Mouse (Mus musculus): ENCODE results near the gene 9130230L23Rik.
"Not testable (repeated sequence)": the region's sequence is repeated elsewhere in the genome, so short reads cannot be mapped to it uniquely, and the experiment has no call there.

9130230L23Rik gene

DNA sequence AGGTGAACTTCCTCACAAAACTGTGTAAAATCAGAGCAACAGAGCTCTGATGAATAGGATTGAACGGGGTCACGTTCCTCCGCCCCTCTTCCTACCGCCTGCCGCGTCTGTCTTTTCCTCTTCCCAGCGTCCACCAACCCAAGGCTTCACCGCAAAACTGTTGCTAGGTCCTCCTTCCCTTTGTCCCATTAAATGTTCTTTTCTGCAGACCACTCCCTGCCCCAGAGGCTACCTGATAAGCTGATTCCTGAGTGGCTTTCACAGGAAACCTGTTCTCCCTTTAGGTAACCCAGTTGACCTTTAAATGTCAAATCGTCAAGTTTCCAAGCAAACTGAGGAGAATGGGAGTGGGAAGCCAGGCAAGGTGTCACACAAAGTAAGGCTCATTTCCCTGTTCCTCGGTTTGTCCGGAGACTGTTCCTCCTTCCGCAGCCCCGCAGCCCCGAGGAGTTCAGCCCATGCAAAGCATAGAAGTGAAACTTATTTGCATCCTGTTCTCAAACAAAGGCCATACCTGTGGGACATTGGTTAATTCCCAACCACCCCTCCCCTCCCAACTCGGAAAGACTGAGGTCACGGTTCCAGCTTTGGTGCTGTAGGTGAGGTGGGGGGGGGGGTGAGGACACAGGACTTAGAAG, 1.1 kb upstream of the 9130230L23Rik start:
- DNase-seq (ENCODE audit: low spot score in 2 of 2) = no peak

DNA sequence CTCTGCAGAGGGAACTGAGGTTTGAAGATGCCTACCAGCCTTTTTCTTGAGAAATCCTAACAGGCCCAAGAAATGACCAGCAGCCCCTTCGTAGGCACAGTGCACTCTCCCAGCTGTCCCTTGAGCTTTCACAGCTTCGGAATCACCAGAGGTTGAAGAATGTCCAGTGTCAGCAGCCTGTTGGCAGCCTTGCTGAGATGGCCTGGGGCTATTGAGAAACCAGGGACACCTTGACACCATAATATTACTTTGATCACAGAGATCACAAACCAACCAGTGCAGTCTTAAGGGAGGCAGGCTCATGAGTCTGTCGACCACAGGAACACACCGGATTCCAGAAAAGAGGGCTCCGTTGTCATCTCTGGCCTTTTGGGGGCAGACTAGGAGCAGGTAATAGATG, 2.9 kb downstream of the 9130230L23Rik start:
- no peak for DNase-seq (ENCODE audit: low spot score in 2 of 2)

DNA sequence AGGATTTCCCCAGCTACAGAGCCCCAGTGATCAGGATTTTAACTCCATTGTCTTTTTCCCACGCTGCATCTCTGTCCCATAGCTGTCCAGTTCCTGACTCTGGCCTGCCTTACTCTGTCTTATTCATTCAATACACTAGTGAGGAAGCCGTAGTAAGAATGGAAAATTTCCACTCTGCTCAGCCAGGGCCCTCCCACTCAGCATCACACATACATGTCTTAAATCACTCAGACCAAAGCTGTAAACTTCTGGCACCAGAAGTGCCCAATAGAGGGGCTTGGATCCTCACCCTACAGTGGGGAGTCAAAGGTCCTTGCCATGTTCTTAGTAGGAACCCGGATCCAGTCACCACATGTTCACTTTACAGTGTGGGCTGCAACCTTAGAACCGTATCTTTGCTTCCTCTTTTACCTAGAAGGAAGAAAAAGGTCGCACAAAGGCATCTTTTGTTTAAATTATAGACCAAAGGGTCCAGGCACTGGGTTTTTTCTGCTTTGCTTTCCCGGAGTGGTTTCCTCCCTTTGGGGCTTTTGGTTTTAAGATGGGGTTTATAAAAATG, 3.4 kb downstream of the 9130230L23Rik start:
- DNase-seq (ENCODE audit: low spot score in 2 of 2) = no peak

DNA sequence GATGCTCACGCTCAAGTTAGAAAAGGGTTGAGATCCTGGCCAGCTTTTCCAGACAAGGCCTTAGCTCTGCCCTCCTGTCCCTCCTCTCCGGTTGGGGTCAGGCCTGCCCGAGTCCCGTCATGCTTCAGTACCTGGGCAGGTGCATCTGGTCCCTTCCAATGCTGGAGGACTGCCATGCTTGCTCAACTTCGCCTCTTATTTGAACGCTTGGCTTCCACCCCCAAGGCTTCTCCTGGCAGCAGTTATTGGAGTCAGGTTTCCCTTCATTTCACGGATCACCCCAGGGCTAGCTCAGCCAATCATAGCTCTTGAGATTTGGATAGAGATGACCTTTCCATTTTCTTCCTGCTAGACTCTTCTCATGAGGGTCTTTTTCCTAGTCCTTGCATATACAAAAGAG, 4.0 kb downstream of the 9130230L23Rik start:
- no peak for DNase-seq (ENCODE audit: low spot score in 2 of 2)

DNA sequence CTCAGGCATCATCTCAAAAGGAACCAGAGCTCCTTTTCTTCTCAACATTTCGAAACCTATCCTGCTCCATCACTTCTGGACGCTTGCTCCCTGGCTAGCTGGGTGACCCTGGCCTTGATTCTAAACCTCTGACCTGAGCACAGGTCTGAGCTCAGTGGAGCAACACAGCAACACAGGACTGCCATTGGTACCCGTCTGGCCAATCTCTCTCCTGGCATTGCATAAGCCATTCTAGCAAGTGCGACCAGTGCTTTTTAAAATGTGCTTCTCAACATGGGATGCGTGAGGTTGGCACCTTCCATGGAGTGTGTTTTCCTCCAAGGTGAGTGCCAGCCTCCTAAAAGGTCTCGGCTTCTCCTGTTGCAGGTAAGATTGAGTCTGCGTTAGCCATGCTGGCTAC, 5.0 kb downstream of the 9130230L23Rik start:
- DNase-seq (ENCODE audit: low spot score in 2 of 2) = no peak

DNA sequence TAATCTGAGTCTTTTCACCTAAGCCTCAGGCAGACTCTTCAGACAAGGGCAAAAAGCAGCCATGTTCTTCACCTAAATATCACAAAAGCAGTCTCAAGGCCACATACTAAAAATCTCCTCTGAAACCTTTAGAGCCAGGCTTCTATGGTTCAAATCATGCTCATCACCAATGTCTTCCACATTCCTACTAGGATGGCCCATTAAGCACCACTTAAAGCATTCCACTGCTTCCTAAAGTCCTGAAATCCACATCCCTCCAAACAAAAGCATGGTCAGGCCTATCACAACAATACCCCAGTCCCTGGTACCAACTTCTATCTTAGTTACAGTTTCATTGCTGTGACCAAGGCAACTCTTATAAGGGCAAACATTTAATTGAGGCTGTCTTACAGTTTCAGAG, 6.3 kb downstream of the 9130230L23Rik start:
- DNase-seq (ENCODE audit: low spot score in 2 of 2) = no peak

DNA sequence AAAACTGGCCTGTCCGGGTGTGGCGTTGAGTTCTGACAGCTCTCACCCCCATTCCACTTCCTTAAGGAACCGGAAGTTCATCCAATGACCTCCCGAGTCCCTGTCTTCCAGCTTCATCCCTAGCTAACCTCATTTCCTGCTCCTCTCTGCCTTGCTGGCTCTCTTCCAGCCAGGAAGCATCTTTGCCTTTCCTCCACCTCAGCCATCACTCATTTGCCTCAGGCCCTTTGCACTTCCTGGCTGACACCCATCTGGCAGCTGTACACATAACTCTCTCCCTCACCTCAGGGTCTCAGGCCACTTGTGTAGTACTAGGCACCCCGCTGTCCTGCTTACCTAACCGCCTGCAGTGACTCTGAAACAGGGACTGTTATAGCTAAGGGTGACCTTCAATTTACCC, 9.4 kb downstream of the 9130230L23Rik start:
- DNase-seq (ENCODE audit: low spot score in 2 of 2) = no peak

DNA sequence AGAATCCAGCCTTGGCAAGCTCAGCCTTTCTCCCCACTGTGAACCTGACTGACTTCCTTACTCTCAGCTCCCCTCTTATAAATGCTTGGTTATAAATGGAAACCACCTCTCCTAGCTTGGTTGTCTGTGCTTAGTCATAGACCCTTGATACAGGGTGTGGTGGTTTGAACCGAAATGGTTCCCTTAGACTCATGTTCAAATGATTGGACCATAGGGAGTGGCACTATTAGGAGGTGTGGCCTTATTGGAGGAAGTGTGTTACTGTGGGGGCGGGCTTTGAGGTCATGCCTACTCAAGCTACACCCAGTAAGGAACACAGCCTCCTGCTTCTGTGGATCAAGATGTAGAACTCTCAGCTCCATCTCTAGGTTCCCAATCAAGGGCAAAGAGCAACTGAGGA, 12.9 kb downstream of the 9130230L23Rik start:
- no peak for DNase-seq (ENCODE audit: low spot score in 2 of 2)

DNA sequence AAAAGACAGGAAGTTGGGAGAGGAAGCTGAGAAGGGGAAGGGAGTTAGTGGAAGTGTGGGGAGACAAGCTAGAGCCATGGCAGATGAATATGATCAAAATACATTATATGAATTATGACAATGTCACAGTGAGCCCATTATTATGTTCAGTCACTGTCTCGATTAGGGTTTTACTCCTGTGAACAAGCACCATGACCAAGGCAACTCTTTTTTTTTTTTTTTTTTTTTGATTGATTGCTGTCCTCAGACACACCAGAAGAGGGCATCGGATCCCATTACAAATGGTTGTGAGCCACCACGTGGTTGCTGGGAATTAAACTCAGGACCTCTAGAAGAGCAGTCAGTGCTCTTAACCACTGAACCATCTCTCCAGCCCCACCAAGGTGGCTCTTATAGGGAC, 17.1 kb downstream of the 9130230L23Rik start:
- DNase-seq (ENCODE audit: low spot score in 2 of 2) = not testable (repeated sequence)

DNA sequence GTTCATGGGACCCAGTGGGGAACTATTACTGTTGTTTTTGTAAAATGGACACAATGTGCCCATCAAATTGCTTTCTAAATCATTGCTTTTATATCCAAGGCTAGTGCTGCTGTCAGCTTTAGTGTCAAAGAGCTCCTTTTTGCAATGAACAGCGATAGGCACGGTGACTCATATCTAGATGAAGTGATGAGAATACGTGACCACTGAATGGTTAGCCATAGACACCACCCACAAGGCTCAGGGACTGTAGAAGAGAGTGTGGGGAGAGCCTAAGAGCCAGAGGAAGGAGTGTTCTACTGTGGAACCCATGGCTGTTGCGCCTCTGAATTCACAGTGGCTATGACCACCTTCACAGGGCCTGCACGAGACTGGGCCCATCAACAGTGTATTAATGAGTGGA, 17.7 kb downstream of the 9130230L23Rik start:
- DNase-seq (ENCODE audit: low spot score in 2 of 2) = no peak

DNA sequence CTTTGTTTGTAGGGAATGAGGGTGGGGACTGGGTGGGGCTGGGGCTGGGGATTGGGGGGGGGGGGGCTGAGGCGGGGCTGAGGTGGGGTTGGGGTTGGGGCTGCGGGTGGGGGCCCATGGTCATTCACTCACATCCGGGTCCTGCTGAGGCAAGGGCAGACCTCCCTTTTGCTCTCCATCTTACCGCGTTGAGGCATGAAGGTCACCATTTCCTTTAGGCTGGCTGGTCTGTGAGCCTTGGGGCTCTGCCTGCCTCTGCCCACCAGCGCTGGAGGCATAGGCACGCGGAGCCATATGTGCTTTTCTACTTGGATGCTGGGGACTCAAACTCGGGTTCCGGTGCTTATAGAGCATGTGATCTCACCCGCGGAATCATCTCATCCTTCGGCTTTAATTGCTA, 28.4 kb downstream of the 9130230L23Rik start:
- no peak for DNase-seq (ENCODE audit: low spot score in 2 of 2)

DNA sequence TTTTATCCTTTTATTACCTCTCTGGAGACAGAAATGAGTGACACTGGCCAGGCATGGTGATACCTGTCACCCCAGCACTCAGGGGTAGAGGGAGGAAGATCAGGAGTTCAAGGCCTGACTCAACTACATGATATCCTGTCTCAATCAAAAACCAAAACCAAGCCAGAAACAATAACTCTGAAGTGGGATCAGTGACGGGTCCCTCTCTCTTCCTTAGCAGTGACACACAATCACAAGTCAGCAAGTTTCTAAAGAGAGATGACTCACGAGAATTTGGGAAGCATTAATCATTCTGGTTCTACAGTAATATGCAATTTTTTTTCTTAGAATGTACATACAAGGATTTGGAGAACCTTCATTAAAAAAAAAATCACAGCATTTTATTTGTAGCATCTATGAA, 30.9 kb downstream of the 9130230L23Rik start:
- DNase-seq (ENCODE audit: low spot score in 2 of 2) = no peak

DNA sequence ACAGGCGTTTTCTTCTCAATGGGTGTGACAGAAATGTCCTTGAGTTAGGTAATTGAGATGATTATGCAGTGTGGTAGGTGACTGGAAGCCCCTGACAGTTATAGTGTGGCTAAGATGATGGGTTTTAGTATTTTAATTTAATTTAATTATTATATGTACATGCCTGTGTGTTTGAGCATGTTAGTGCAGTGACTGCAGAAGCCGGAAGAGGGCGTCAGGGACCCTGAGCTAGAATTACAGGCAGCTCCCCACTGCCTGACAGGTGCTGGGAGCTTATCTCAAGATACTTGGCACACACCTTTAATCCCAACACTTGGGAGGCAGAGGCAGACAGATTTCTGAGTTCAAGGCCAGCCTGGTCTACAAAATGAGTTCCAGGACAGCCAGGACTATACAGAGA, 36.1 kb downstream of the 9130230L23Rik start:
- no peak for DNase-seq (ENCODE audit: low spot score in 2 of 2)

DNA sequence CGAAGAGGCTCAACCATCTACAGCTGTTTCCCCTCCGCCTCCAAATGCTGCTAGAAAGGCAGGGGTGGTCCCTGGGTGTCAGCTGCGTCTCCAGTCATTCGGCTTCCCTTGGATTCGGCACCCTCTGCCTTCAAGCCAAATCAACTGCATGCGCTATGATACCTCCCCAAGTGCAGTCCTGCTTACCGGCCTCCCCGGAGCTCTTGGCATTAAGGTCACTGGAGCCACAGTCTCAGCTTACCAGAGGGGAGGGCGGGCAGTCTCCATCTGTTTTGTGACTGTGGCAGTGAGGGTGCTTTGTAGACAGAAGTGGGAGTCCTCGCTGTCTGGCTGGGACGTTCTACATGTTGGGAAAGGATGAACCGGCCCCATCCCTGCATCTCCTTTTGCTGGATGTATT, 37.0 kb downstream of the 9130230L23Rik start:
- DNase-seq (ENCODE audit: low spot score in 2 of 2) = no peak

DNA sequence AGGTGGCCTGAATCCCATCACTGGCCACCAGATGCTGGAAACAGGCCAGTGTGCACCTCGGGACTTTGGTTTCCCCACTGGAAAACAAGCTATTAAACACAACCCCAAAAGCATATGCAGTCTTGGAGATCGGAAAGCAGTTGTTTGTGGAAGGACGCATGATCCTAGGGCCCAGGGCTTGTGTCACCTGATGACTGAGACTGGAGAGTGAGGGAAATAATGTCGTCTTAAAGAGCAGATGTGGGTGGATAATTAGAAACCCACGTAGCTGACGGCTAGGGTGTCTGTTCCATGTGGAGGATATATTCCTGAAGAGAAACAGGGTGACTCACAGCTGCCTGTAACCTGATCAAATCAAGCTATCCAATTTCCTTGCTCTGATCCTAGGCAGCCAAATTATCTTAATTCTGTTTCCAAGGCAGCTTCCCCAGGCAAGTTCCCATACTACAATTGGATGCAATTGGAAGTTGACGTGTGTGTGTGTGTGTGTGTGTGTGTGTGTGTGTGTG, 38.3 kb downstream of the 9130230L23Rik start:
- DNase-seq (ENCODE audit: low spot score in 2 of 2) = no peak

DNA sequence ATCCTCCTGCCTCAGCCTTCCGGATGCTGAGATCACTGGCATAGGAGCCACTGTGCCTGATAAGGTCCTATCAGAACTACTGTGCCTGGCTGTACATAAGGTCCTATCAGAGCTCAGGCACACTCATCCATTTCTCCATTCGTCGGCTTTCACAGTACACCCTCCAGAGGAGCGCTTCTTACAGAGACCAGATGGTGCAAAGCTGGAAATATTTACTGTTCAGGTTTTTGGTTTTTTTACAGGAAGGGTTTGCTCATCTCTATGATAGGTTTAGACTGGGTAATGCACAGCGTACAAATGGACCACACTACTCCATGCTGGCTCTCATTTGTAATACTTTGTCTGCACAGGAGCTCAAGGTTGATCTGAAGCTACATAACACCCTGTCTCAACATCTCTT, 40.8 kb downstream of the 9130230L23Rik start:
- DNase-seq (ENCODE audit: low spot score in 2 of 2) = no peak

DNA sequence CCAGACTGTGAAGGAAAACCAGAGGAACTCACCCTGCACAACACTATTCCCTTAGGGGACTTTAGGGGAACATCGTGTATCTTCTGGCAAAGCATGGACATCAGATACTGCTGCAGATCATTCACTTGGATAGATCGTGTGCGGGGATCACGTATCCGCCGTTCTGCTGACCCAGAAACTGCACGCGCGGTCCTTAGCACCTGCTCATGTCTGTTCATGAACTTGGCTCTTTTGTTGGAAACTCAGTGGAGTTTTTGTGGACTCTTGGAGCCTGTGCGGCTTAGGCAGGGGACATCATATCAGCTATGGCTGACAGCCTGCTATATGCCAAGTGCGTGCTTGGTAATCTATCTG, 43.5 kb downstream of the 9130230L23Rik start:
- DNase-seq (ENCODE audit: low spot score in 2 of 2) = no peak

DNA sequence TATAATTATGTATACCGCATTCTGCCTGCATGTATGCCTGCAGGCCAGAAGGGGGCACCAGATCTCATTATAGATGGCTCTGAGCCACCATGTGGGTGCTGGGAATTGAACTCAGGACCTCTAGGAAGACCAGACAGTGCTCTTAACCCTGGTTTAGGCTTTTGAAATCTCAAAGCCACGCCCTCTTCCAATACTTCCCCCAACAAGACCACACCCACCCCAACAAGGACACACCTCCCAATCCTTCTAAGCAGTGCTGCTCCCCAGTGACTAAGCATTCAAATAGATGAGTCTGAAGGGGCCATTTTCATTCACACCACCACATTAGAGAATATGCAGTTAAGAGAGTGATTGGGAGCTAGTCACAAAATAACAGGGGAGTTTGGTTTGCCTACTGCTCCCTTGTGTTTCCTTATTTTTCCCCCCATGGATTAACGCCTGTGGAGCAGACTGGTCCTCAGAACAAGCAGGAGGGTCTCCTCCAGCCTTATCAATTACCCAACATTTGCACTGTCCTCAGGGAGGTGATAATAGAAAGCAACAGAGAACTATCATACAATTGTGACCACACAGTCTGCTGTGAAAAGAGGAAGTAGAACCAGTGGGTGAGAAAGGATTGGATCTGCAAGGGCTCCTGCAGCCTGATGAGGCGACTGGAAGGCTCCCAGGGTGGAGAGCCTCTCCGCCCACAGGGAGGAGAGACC, 44.0 kb downstream of the 9130230L23Rik start:
- no peak for DNase-seq (ENCODE audit: low spot score in 2 of 2)

DNA sequence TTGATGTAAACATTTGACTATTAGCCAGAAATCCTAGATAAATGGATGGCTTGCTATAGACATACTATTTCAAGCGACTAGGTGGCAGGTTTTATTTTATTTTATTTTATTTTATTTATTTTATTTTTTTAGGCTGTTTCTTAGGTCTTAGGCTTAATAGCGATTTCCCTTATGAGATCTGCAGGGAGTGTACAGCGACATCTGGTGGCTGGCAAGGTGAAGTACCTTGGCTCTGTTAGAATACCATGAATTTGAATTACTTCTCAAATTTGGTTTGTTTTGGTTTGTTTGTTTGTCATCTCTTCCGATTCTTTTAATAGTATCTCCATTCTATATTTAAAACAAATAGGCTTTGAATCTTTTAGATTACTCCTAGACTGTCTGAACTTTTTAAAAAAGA, 45.5 kb downstream of the 9130230L23Rik start:
- no peak for DNase-seq (ENCODE audit: low spot score in 2 of 2)

DNA sequence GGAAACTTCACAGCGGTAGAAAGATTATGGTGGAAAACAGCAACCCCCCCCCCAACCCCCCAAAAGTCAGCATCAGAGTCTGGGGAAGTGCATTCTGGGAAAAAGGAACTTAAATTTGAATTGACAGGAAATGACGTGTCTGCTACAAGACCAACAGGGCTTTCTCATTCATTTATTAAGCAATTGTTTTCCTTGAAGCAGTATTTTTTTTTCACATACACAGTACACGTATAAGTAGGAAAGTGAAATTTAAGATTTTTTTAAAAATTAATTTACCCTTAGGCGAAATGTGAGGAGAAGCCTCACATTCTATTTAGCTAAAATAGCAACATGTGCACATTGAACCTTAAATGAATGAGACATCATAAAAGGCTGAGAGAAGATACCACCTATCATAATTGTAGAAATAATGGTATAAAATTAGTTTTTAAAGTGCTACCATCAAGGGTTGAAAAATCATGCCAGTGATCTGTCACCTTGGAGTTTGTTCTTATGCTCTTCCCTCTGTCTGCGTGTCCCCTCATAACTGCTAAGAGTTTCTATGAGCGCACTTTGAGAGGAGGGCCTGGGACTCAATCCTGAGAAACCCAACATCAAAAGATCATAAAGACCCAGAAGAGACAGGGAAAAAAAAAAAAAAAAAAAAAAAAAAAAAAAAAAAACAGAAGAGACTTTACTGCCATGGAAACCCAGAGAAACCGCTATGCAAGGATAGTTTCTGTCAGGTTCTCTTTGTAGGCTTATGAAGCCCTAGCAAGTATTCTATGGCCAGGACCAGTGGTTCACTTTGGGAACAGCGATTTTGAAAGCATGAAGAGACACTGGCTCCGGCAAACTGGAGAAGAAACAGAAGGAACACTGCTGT, 47.7 kb downstream of the 9130230L23Rik start:
- DNase-seq (ENCODE audit: low spot score in 2 of 2) = no peak

DNA sequence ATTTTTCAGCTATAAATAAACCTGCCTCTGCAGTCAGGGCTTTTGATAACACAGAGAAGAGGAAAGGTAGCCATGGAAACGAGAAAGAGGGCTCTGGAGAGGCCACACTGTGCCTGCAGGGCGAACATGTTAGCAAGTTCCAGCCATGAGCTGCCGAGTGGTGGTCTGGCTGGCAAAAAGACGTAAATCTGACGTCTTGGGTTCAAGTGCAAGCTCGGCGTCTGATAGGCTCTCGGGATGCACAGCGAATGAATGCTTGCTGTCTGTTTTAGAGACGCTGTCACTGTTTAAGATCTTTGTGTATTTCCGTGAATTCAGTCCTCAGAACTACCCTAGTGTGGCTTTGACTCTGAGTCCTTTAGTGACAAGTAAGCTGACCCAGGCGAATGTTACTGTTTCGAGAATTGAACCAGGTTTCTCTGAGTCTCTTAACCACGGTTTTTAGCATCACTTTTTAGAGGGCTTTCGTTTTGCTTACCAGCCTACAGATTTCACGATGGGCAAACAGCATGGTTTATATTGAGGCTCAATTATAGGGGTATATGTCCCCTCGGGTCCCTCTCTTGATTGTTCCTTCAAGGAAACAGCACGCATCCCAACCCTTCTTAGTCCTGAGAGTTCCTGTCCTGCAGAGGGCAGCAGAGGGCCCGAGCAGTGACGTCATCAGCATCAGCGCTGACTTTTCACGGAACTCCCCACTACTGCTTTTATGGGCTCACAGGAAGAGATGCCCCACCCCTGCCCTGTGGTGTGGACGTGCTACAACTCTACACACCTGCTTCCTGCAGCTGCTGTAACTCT, 48.5 kb downstream of the 9130230L23Rik start:
- peak; percentile 49 to 51 for DNase-seq (ENCODE audit: low spot score in 2 of 2)

Measured in right cerebral cortex, postnatal 36 days (tissue).